Mouse (Mus musculus): ENCODE results near the gene Adamts16.

GRCm38 (mm10) chr13:70729996-70730395 is 111.6 kb downstream of the Adamts16 start:
- TF ChIP-seq CTCF (IDR thresholded peaks at IDR 0.05; ENCODE audit: borderline replicate concordance, control insufficient read depth, extremely low read depth, insufficient read depth, low read length, poor library complexity) (no peak), POLR2A (IDR thresholded peaks at IDR 0.05; ENCODE audit: control insufficient read depth, extremely low read depth, insufficient read depth, low read length, poor library complexity) (no peak)

All from thymus, adult 2 months (tissue).